Mouse (Mus musculus) urinary bladder, postnatal 14 days (tissue): Measurements from ENCODE around the gene Gphb5.

Experiments used
- DNase-seq: peaks from one replicate; pipeline ENCODE4 v3.0.0; 2021; ENCODE audit warnings: low spot score

Gphb5 gene

GRCm38 (mm10) chr12:75391526-75391925 is 25.1 kb downstream of the Gphb5 start:
- DNase-seq: no peak

GRCm38 (mm10) chr12:75389308-75390135 is 27.1 kb downstream of the Gphb5 start:
- DNase-seq: peak; percentile 14

- DNase-seq: no peak
These were observed 28.1 kb downstream of the Gphb5 start for GRCm38 (mm10) chr12:75388521-75388920.

- no peak for DNase-seq
These were observed 28.7 kb downstream of the Gphb5 start for GRCm38 (mm10) chr12:75387846-75388245.

GRCm38 (mm10) chr12:75387156-75387555 is 29.4 kb downstream of the Gphb5 start:
- DNase-seq: no peak

- DNase-seq: no peak
These were observed 29.9 kb downstream of the Gphb5 start for GRCm38 (mm10) chr12:75386731-75387130.

- no peak for DNase-seq
These were observed 40.5 kb downstream of the Gphb5 start for GRCm38 (mm10) chr12:75376126-75376525.

- no peak for DNase-seq
These were observed 41.5 kb downstream of the Gphb5 start for GRCm38 (mm10) chr12:75375060-75375459.

GRCm38 (mm10) chr12:75374437-75374836 is 42.1 kb downstream of the Gphb5 start:
- DNase-seq: no peak

- DNase-seq: peak; percentile 12
These were observed 47.1 kb downstream of the Gphb5 start for GRCm38 (mm10) chr12:75369418-75369851.

- DNase-seq: no peak
These were observed 48.1 kb downstream of the Gphb5 start for GRCm38 (mm10) chr12:75368527-75368926.

- no peak for DNase-seq
These were observed 49.2 kb downstream of the Gphb5 start for GRCm38 (mm10) chr12:75367371-75367770.

- DNase-seq: peak; percentile 35
These were observed 50.9 kb downstream of the Gphb5 start for GRCm38 (mm10) chr12:75365621-75366124.

- DNase-seq: no peak
These were observed 52.2 kb downstream of the Gphb5 start for GRCm38 (mm10) chr12:75364416-75364815.

- DNase-seq: no peak
These were observed 54.1 kb downstream of the Gphb5 start for GRCm38 (mm10) chr12:75362456-75362855.
